Mouse (Mus musculus) left cerebral cortex, adult 8-10 months (tissue): ENCODE measurements at regions not wholly inside any gene's neighbourhood (a gene's known extent, or its start where the extent isn't known, plus 50 kb on each side); places are given as distances from the start of the nearest gene placed in this dataset.
A peak's percentile ranks its signal among the peaks of the same experiment; 100 is the strongest.

ENCODE experiments used
- DNase-seq, 2 experiments: peaks; one replicate each; pipeline ENCODE4 v3.0.0; 2022; ENCODE audit warnings: low spot score in 2 of 2

- DNase-seq: no peak
These were observed 54.7 kb upstream of the Ralgps2 start for GRCm38 (mm10) chr1:156994005-156994643.

GRCm38 (mm10) chr1:156993105-156993504 is 53.7 kb upstream of the Ralgps2 start:
- DNase-seq: no peak

- DNase-seq: no peak
These were observed 53.1 kb upstream of the Ralgps2 start for GRCm38 (mm10) chr1:156992536-156992935.

GRCm38 (mm10) chr1:156990567-156991494 is 51.4 kb upstream of the Ralgps2 start:
- DNase-seq: no peak

GRCm38 (mm10) chr1:156990112-156990511 is 50.7 kb upstream of the Ralgps2 start:
- DNase-seq: peak in 1 of 2 experiments; percentile 43

- DNase-seq: no peak
These were observed 49.8 kb upstream of the Ralgps2 start for GRCm38 (mm10) chr1:156989149-156989785.
